Mouse (Mus musculus) hindbrain, embryonic 10.5 days (tissue): ENCODE measurements around the gene Rbm8a2. TPM values are rescaled to one million over a fixed set of nuclear protein-coding genes. Genes with fewer than 3 reads are reported as not detected.
"Not testable (repeated sequence)": the region's sequence is repeated elsewhere in the genome, so short reads cannot be mapped to it uniquely, and the experiment has no call there.

Source experiments
- DNase-seq: peaks from one replicate; pipeline ENCODE4 v3.0.0-alpha.2; 2017; ENCODE audit warnings: low spot score
- H3K27ac ChIP-seq: fragments of 300-500 bp; sonication (generic); 2 replicates; pipeline ENCODE4 v1.5.1; 2016; ENCODE audit warnings: mild to moderate bottlenecking, moderate library complexity
- H3K27me3 ChIP-seq: fragments of 300-500 bp; sonication (generic); 2 replicates; pipeline ENCODE4 v1.6.1; 2016; ENCODE audit warnings: mild to moderate bottlenecking; ENCODE audit not compliant: poor library complexity, insufficient read depth, severe bottlenecking
- H3K36me3 ChIP-seq: fragments of 300-500 bp; sonication (generic); 2 replicates; pipeline ENCODE4 v1.6.1; 2016; ENCODE audit warnings: mild to moderate bottlenecking, moderate library complexity
- H3K4me1 ChIP-seq: fragments of 300-500 bp; sonication (generic); replicated peaks from 2 replicates; pipeline ENCODE4 v1.6.1; 2016; ENCODE audit warnings: mild to moderate bottlenecking
- H3K4me3 ChIP-seq: fragments of 300-500 bp; sonication (generic); 2 replicates; pipeline ENCODE4 v1.5.1; 2016; ENCODE audit warnings: mild to moderate bottlenecking, moderate library complexity
- H3K9me3 ChIP-seq: fragments of 300-500 bp; sonication (generic); 2 replicates; pipeline ENCODE4 v1.6.1; 2016; ENCODE audit warnings: mild to moderate bottlenecking, moderate library complexity
- WGBS: fragments of 180-500 bp; shearing (Covaris S2); methylation state at CpG from one replicate; pipeline ENCODE4 v1.1.7; 2016; 5-methylcytosine and 5-hydroxymethylcytosine counted together
- polyA plus RNA-seq: library from polyadenylated mRNA; unstranded; fragments of >200 nt; fragmentation: Nextera tagmentation; extraction: Ambion mirVana; gene quantifications from 2 replicates; pipeline ENCODE4 v1.2.1, GENCODE M21; 2016

Rbm8a2 gene
- polyA plus RNA-seq = 0.63 and 0.73 TPM in 2 replicates

GRCm38 (mm10) chr1:175979014-175979413 lies at the start of gene Rbm8a2:
Gene Rbm8a2, minus strand, starts transcription at chr1:175979114.
- not testable (repeated sequence) for H3K27ac ChIP-seq, H3K36me3 ChIP-seq, DNase-seq, H3K9me3 ChIP-seq, H3K4me3 ChIP-seq, H3K27me3 ChIP-seq, H3K4me1 ChIP-seq
- 96% methylated on average over 7 of the region's 7 CpGs for WGBS

GRCm38 (mm10) chr1:176028397-176028796 lies 49.5 kb upstream of the Rbm8a2 start:
- WGBS = 69% methylated on average over 3 of the region's 3 CpGs
- no peaks in the 10 kb centered on the region for H3K36me3 ChIP-seq

GRCm38 (mm10) chr1:176024501-176024900 lies 45.6 kb upstream of the Rbm8a2 start:
- Histone ChIP-seq H3K27me3 (no peaks in the 10 kb centered on the region), H3K4me3 (no peak overlapping the region), H3K4me1 (no peaks in the 10 kb centered on the region), H3K36me3 (no peaks in the 10 kb centered on the region), H3K27ac (no peak overlapping the region), H3K9me3 (no peaks in the 10 kb centered on the region)
- DNase-seq = no peak
- WGBS = 34% methylated on average over 1 of the region's 1 CpGs

More at GRCm38 (mm10) chr1:176028397-176028796, 49.5 kb upstream of the Rbm8a2 start:
- Histone ChIP-seq H3K4me3 (no peak overlapping the region), H3K27ac (no peak overlapping the region), H3K4me1 (no peaks in the 10 kb centered on the region), H3K27me3 (no peaks in the 10 kb centered on the region), H3K9me3 (no peaks in the 10 kb centered on the region)
- DNase-seq = no peak

- Histone ChIP-seq H3K27me3 (peaks cover 15% of the 10 kb centered on the region), H3K27ac (no peak overlapping the region)
Observed at GRCm38 (mm10) chr1:176018523-176018922, 39.6 kb upstream of the Rbm8a2 start.

GRCm38 (mm10) chr1:176016076-176016475 lies 37.2 kb upstream of the Rbm8a2 start:
- WGBS = 51% methylated on average over 3 of the region's 3 CpGs
- Histone ChIP-seq H3K36me3 (no peaks in the 10 kb centered on the region), H3K4me3 (no peak overlapping the region), H3K27me3 (peaks cover 21% of the 10 kb centered on the region), H3K9me3 (no peaks in the 10 kb centered on the region), H3K4me1 (peaks cover 33% of the 10 kb centered on the region), H3K27ac (no peak overlapping the region)
- no peak for DNase-seq

More at GRCm38 (mm10) chr1:176018523-176018922, 39.6 kb upstream of the Rbm8a2 start:
- Histone ChIP-seq H3K9me3 (no peaks in the 10 kb centered on the region), H3K36me3 (no peaks in the 10 kb centered on the region), H3K4me1 (peaks cover 23% of the 10 kb centered on the region), H3K4me3 (no peak overlapping the region)
- DNase-seq = no peak
- WGBS = 93% methylated on average over 3 of the region's 3 CpGs

- no peaks in the 10 kb centered on the region for H3K9me3 ChIP-seq
- H3K4me3 ChIP-seq = no peak overlapping the region
- H3K27me3 ChIP-seq = peaks cover 24% of the 10 kb centered on the region
- H3K27ac ChIP-seq = peak overlapping the region; percentile 29; the same call in 1 of the 2 replicates
- no peaks in the 10 kb centered on the region for H3K36me3 ChIP-seq
- WGBS = 16% methylated on average over 3 of the region's 3 CpGs
- no peak for DNase-seq
- peaks cover 33% of the 10 kb centered on the region for H3K4me1 ChIP-seq
Observed at GRCm38 (mm10) chr1:176013497-176014268, 34.8 kb upstream of the Rbm8a2 start.

GRCm38 (mm10) chr1:176011535-176011934 lies 32.6 kb upstream of the Rbm8a2 start:
- Histone ChIP-seq H3K4me1 (peaks cover 32% of the 10 kb centered on the region), H3K27me3 (peaks cover 24% of the 10 kb centered on the region), H3K9me3 (no peaks in the 10 kb centered on the region), H3K36me3 (no peaks in the 10 kb centered on the region), H3K27ac (no peak overlapping the region), H3K4me3 (no peak overlapping the region)
- DNase-seq = no peak

GRCm38 (mm10) chr1:176011072-176011471 lies 32.2 kb upstream of the Rbm8a2 start:
- Histone ChIP-seq H3K4me1 (peaks cover 27% of the 10 kb centered on the region), H3K4me3 (no peak overlapping the region), H3K36me3 (no peaks in the 10 kb centered on the region), H3K9me3 (no peaks in the 10 kb centered on the region), H3K27me3 (peaks cover 21% of the 10 kb centered on the region), H3K27ac (no peak overlapping the region)
- no peak for DNase-seq

- no peak for DNase-seq
- Histone ChIP-seq H3K4me3 (no peak overlapping the region), H3K27ac (no peak overlapping the region), H3K9me3 (no peaks in the 10 kb centered on the region), H3K27me3 (peaks cover 9% of the 10 kb centered on the region; the same call in 1 of the 2 replicates), H3K36me3 (no peaks in the 10 kb centered on the region), H3K4me1 (peaks cover 9% of the 10 kb centered on the region)
- WGBS = 93% methylated on average over 2 of the region's 2 CpGs
Observed at GRCm38 (mm10) chr1:176008411-176008810, 29.5 kb upstream of the Rbm8a2 start.

- WGBS = 81% methylated on average over 5 of the region's 5 CpGs
- Histone ChIP-seq H3K4me1 (peaks cover 9% of the 10 kb centered on the region; the same call in 1 of the 2 replicates), H3K9me3 (no peaks in the 10 kb centered on the region), H3K27me3 (no peaks in the 10 kb centered on the region), H3K4me3 (no peak overlapping the region), H3K36me3 (no peaks in the 10 kb centered on the region), H3K27ac (no peak overlapping the region)
- DNase-seq = no peak
Observed at GRCm38 (mm10) chr1:176000599-176000998, 21.7 kb upstream of the Rbm8a2 start.

- Histone ChIP-seq H3K27me3 (no peaks in the 10 kb centered on the region), H3K4me1 (peaks cover 9% of the 10 kb centered on the region; the same call in 1 of the 2 replicates), H3K4me3 (no peak overlapping the region), H3K27ac (no peak overlapping the region), H3K36me3 (no peaks in the 10 kb centered on the region), H3K9me3 (no peaks in the 10 kb centered on the region)
- WGBS = 47% methylated on average over 7 of the region's 7 CpGs
- DNase-seq = no peak
Observed at GRCm38 (mm10) chr1:175997076-175997651, 18.2 kb upstream of the Rbm8a2 start.

GRCm38 (mm10) chr1:175988912-175989311 lies 10.0 kb upstream of the Rbm8a2 start:
- Histone ChIP-seq H3K4me1 (no peaks in the 10 kb centered on the region), H3K27me3 (no peaks in the 10 kb centered on the region), H3K9me3 (no peaks in the 10 kb centered on the region), H3K27ac (no peak overlapping the region), H3K4me3 (no peak overlapping the region), H3K36me3 (no peaks in the 10 kb centered on the region)
- DNase-seq = no peak
- WGBS = 85% methylated on average over 4 of the region's 4 CpGs

- Histone ChIP-seq H3K27ac (no peak overlapping the region), H3K36me3 (no peaks in the 10 kb centered on the region), H3K9me3 (no peaks in the 10 kb centered on the region), H3K4me3 (no peak overlapping the region), H3K4me1 (no peaks in the 10 kb centered on the region), H3K27me3 (no peaks in the 10 kb centered on the region)
- WGBS = 93% methylated on average over 5 of the region's 5 CpGs
- no peak for DNase-seq
Observed at GRCm38 (mm10) chr1:175988448-175988847, 9.5 kb upstream of the Rbm8a2 start.
